21 mouse cellular contexts compared by ENCODE assay signal in the genomic region with DNA sequence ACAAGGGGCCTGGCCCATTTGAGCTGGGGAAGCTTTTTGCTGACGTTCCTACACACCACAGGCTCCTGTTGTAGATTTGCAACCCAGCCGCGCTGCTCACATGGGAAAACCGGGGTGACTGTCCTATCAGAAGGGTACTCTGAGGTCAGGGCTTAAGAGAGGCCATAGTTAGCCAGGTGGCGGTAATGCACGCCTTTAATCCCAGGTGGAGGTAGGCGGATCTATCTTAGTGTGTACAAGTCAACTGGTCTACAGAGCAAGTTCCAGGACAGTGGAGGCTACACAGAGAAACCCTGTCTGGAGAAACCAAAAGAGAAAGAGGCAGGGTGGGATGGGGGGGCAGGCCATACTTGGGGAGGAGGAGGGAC. TPM values are rescaled to one million over a fixed set of nuclear protein-coding genes. Genes with fewer than 3 reads are reported as not detected.
DNase-seq lines count a peak whose midpoint lies in the region; ATAC-seq and TF ChIP-seq lines count a peak whose summit lies in the region.
"Had no signal": no experiment of that assay in that cellular context is flagged by ENCODE, and none has a peak within 500 bp of the region (broad histone marks: within the 10 kb centered on the region; RNA-seq: fewer than 3 reads in every experiment).

No protein-coding gene starts in this region.

- H3K79me2 ChIP-seq in liver, adult 2 months (ENCODE audit: control insufficient read depth, insufficient read depth, low read length), result peaks cover 9% of the 10 kb centered on the region; the same call in 1 of the 2 replicates

- ATAC-seq in intestine, postnatal 0 days, result peak; percentile 14; the same call in 1 of the 2 replicates

- no peaks in the 10 kb centered on the region for H3K27me3 ChIP-seq in liver, adult 2 months (ENCODE audit: control insufficient read depth, insufficient read depth, low read length)
- no peaks in the 10 kb centered on the region for H3K27me3 ChIP-seq in intestine, postnatal 0 days (replicated peaks; ENCODE audit: control insufficient read depth, insufficient read depth, low read length)
- H3K27me3 ChIP-seq in small intestine, adult 2 months (ENCODE audit: control insufficient read depth, insufficient read depth, low read length), result no peaks in the 10 kb centered on the region
- H3K27me3 ChIP-seq in thymus, adult 2 months (ENCODE audit: control insufficient read depth, insufficient read depth, low read length), result no peaks in the 10 kb centered on the region
- H3K27me3 ChIP-seq: embryonic facial prominence, embryonic 12.5 days; limb, embryonic 15.5 days had no signal

- no peak overlapping the region for H3K9ac ChIP-seq in liver, adult 2 months (ENCODE audit: low read depth, low read length)
- H3K9ac ChIP-seq in intestine, postnatal 0 days (ENCODE audit: low read depth, low read length), result no peak overlapping the region
- H3K9ac ChIP-seq: embryonic facial prominence, embryonic 12.5 days; limb, embryonic 15.5 days; midbrain, embryonic 12.5 days had no signal

- H3K9me3 ChIP-seq in intestine, postnatal 0 days (ENCODE audit: control insufficient read depth), result no peaks in the 10 kb centered on the region
- H3K9me3 ChIP-seq: embryonic facial prominence, embryonic 12.5 days; limb, embryonic 15.5 days; midbrain, embryonic 12.5 days had no signal

- TF ChIP-seq POLR2A in liver, adult 2 months (IDR thresholded peaks at IDR 0.05; ENCODE audit: extremely low read depth, insufficient read depth, low read length), result no peak
- no peak for TF ChIP-seq POLR2A in small intestine, adult 2 months (IDR thresholded peaks at IDR 0.05; ENCODE audit: low read depth, low read length)
- TF ChIP-seq POLR2A in thymus, adult 2 months (IDR thresholded peaks at IDR 0.05; ENCODE audit: control insufficient read depth, extremely low read depth, insufficient read depth, low read length, poor library complexity), result no peak

- H3K4me3 ChIP-seq in liver, adult 2 months (ENCODE audit: insufficient read depth, low read depth, low read length), result no peak overlapping the region
- no peak overlapping the region for H3K4me3 ChIP-seq in intestine, postnatal 0 days (ENCODE audit: low read depth, low read length)
- no peak overlapping the region for H3K4me3 ChIP-seq in small intestine, adult 2 months (ENCODE audit: low read depth, low read length)
- H3K4me3 ChIP-seq in thymus, adult 2 months (ENCODE audit: control insufficient read depth, insufficient read depth, low read length), result no peak overlapping the region
- H3K4me3 ChIP-seq: embryonic facial prominence, embryonic 12.5 days; limb, embryonic 15.5 days; midbrain, embryonic 12.5 days had no signal

- WGBS in liver, adult 2 months, result 31% methylated on average over 7 of the region's 7 CpGs
- WGBS in intestine, postnatal 0 days, result 29% methylated on average over 7 of the region's 7 CpGs
- 24% methylated on average over 7 of the region's 7 CpGs for WGBS in small intestine, adult 2 months
- WGBS in thymus, adult 2 months, result 46% methylated on average over 7 of the region's 7 CpGs

- no peak overlapping the region for H3K27ac ChIP-seq in liver, adult 2 months (replicated peaks; ENCODE audit: insufficient read depth, low read depth, low read length)
- H3K27ac ChIP-seq in intestine, postnatal 0 days (ENCODE audit: low read depth, low read length), result peak overlapping the region; percentile 79
- H3K27ac ChIP-seq in small intestine, adult 2 months (ENCODE audit: insufficient read depth, low read depth, low read length), result peak overlapping the region; percentile 91
- H3K27ac ChIP-seq in thymus, adult 2 months (ENCODE audit: control insufficient read depth, insufficient read depth, low read length), result no peak overlapping the region
- H3K27ac ChIP-seq: embryonic facial prominence, embryonic 12.5 days; kidney, postnatal 0 days; limb, embryonic 15.5 days; midbrain, embryonic 12.5 days had no signal

- H3K4me2 ChIP-seq in intestine, postnatal 0 days (replicated peaks; ENCODE audit: low read depth), result no peak overlapping the region
- H3K4me2 ChIP-seq: embryonic facial prominence, embryonic 12.5 days; limb, embryonic 15.5 days; midbrain, embryonic 12.5 days had no signal

- TF ChIP-seq CTCF in liver, adult 2 months (IDR thresholded peaks at IDR 0.05; ENCODE audit: low read depth, low read length), result no peak
- TF ChIP-seq CTCF in intestine, postnatal 0 days (IDR thresholded peaks at IDR 0.05; ENCODE audit: low read depth), result peak; percentile 27; the same call in 1 of the 2 replicates
- TF ChIP-seq CTCF in small intestine, adult 2 months (IDR thresholded peaks at IDR 0.05; ENCODE audit: extremely low read depth, insufficient read length, insufficient replicate concordance, low read depth, low read length), result no peak
- TF ChIP-seq CTCF in thymus, adult 2 months (IDR thresholded peaks at IDR 0.05; ENCODE audit: borderline replicate concordance, control insufficient read depth, extremely low read depth, insufficient read depth, low read length, poor library complexity), result no peak

- peak; percentile 76 for DNase-seq in liver, adult 2 months (ENCODE audit: extremely low read depth, low read depth, low spot score)
- DNase-seq in liver (no peak), ZHBTc4 (ENCODE audit: low read depth, low spot score) (peak; percentile 15)
- no peak for DNase-seq in kidney, adult 8-10 months
- DNase-seq in embryo, embryonic 11 days, result no peak
- DNase-seq in thymus, adult 2 months, result no peak
- DNase-seq: cerebellum, adult 11 months; cerebellum, postnatal 25 days; lung, postnatal 4 days; right cerebral cortex, postnatal 14 days; thymus, postnatal 4 days had no signal

- H3K4me1 ChIP-seq in liver, adult 2 months (ENCODE audit: control insufficient read depth, insufficient read depth, low read length), result peaks cover 52% of the 10 kb centered on the region
- peaks cover 16% of the 10 kb centered on the region for H3K4me1 ChIP-seq in intestine, postnatal 0 days (replicated peaks; ENCODE audit: control insufficient read depth, insufficient read depth, low read length)
- peaks cover 84% of the 10 kb centered on the region for H3K4me1 ChIP-seq in small intestine, adult 2 months (ENCODE audit: control insufficient read depth, insufficient read depth, insufficient read length, low read length)
- peaks cover 32% of the 10 kb centered on the region for H3K4me1 ChIP-seq in thymus, adult 2 months (replicated peaks; ENCODE audit: control insufficient read depth, insufficient read depth, low read length)

- H3K36me3 ChIP-seq in liver, adult 2 months (ENCODE audit: control insufficient read depth, insufficient read depth, low read length), result no peaks in the 10 kb centered on the region
- peaks cover 3% of the 10 kb centered on the region; the same call in 1 of the 2 replicates for H3K36me3 ChIP-seq in intestine, postnatal 0 days (ENCODE audit: control insufficient read depth, insufficient read depth)
- 0 out of 2 replicates have a peak, but pooled peaks cover 2% of the 10 kb centered on the region for H3K36me3 ChIP-seq in small intestine, adult 2 months (ENCODE audit: control insufficient read depth, insufficient read depth, low read length)
- no peaks in the 10 kb centered on the region for H3K36me3 ChIP-seq in thymus, adult 2 months (ENCODE audit: control insufficient read depth, insufficient read depth, low read length)
- H3K36me3 ChIP-seq: embryonic facial prominence, embryonic 12.5 days; limb, embryonic 15.5 days; midbrain, embryonic 12.5 days had no signal

RNA-seq across cellular contexts. Expression of gene Zfpm1, which starts 37.8 kb away (rescaled TPM):
- 7.9 and 8.4 TPM in 2 replicates for total RNA-seq in liver, adult 2 months (2014; rRNA removed)
- polyA plus RNA-seq in liver, adult 2 months (2012; rRNA removed), result 56.5 and 67.5 TPM in 2 replicates
- polyA plus RNA-seq in intestine, postnatal 0 days (2015; fragmentation: Nextera tagmentation; extraction: Ambion mirVana), result 7.7 and 9.8 TPM in 2 replicates
- polyA plus RNA-seq in small intestine, adult 2 months (2012; rRNA removed), result 153 and 187 TPM in 2 replicates
- 100 and 134 TPM in 2 replicates for polyA plus RNA-seq in thymus, adult 2 months (2012; rRNA removed)

RNA-seq across cellular contexts. Expression of gene Trhr2, which starts 40.9 kb away (rescaled TPM):
- total RNA-seq in liver, adult 2 months (2014; rRNA removed), result not detected in 2 replicates
- not detected in 2 replicates for polyA plus RNA-seq in liver, adult 2 months (2012; rRNA removed)
- not detected in 2 replicates for polyA plus RNA-seq in intestine, postnatal 0 days (2015; fragmentation: Nextera tagmentation; extraction: Ambion mirVana)
- polyA plus RNA-seq in small intestine, adult 2 months (2012; rRNA removed), result 0.09 and 0.13 TPM in 2 replicates
- polyA plus RNA-seq in thymus, adult 2 months (2012; rRNA removed), result 0.35 and 0.51 TPM in 2 replicates
- total RNA-seq: adrenal gland, adult 18-20 months; gastrocnemius, postnatal 4 days had no signal
- polyA plus RNA-seq: forebrain, embryonic 11.5 days; heart, postnatal 0 days; kidney, postnatal 0 days; midbrain, embryonic 12.5 days had no signal

RNA-seq across cellular contexts. Expression of gene Zc3h18, which starts 56.7 kb away (rescaled TPM):
- 10.9 and 14.0 TPM in 2 replicates for total RNA-seq in liver, adult 2 months (2014; rRNA removed)
- polyA plus RNA-seq in liver, adult 2 months (2012; rRNA removed), result 18.3 and 22.3 TPM in 2 replicates
- polyA plus RNA-seq in intestine, postnatal 0 days (2015; fragmentation: Nextera tagmentation; extraction: Ambion mirVana), result 24.0 and 26.1 TPM in 2 replicates
- polyA plus RNA-seq in small intestine, adult 2 months (2012; rRNA removed), result 13.6 and 23.3 TPM in 2 replicates
- polyA plus RNA-seq in thymus, adult 2 months (2012; rRNA removed), result 66.3 and 69.8 TPM in 2 replicates

Comparison
In these comparisons a context has a peak if more than half of its experiments do, and no peak if none do; other contexts are left out.
1. DNase-seq: peak in liver, adult 2 months (single experiment) and ZHBTc4 (single experiment); none in liver (single experiment), kidney, adult 8-10 months (0 of 2), embryo, embryonic 11 days (single experiment) and thymus, adult 2 months (single experiment).
2. H3K27ac ChIP-seq: peak in intestine, postnatal 0 days (single experiment) and small intestine, adult 2 months (single experiment); none in liver, adult 2 months (single experiment) and thymus, adult 2 months (single experiment).